8 mouse cellular contexts compared by ENCODE assay signal in genomic region chr9:110994716-110995172, GRCm38 (mm10). TPM values are rescaled to one million over a fixed set of nuclear protein-coding genes. Genes with fewer than 3 reads are reported as not detected.
A peak's percentile ranks its signal among the peaks of the same experiment; 100 is the strongest.
DNase-seq lines count a peak whose midpoint lies in the region; ATAC-seq lines count a peak whose summit lies in the region.

No protein-coding gene starts in this region.

- DNase-seq in B cell, adult 2 months = peak; percentile 74 to 76
- DNase-seq in brain, adult 2 months (ENCODE audit: low read depth, low spot score) = peak; percentile 94
- DNase-seq in liver = peak; percentile 85

- H3K9me3 ChIP-seq in heart, embryonic 11.5 days (replicated peaks; ENCODE audit: control insufficient read depth, low read length) = no peaks in the 10 kb centered on the region
- H3K9me3 ChIP-seq in kidney, embryonic 16.5 days (ENCODE audit: low read length) = no peaks in the 10 kb centered on the region
- H3K9me3 ChIP-seq in stomach, embryonic 14.5 days (ENCODE audit: control insufficient read depth, low read depth, low read length) = no peaks in the 10 kb centered on the region

- 9% methylated on average over 13 of the region's 13 CpGs for WGBS in heart, embryonic 11.5 days (ENCODE audit: insufficient replicate concordance)
- WGBS in kidney, embryonic 16.5 days = 7% methylated on average over 13 of the region's 13 CpGs
- 7% methylated on average over 13 of the region's 13 CpGs for WGBS in stomach, embryonic 14.5 days

- H3K4me3 ChIP-seq in heart, embryonic 11.5 days (ENCODE audit: low read depth, low read length) = peak overlapping the region; percentile 39
- peak overlapping the region; percentile 45 for H3K4me3 ChIP-seq in kidney, embryonic 16.5 days (ENCODE audit: low read length)
- H3K4me3 ChIP-seq in stomach, embryonic 14.5 days (ENCODE audit: low read depth, low read length) = peak overlapping the region; percentile 32

- H3K27ac ChIP-seq in heart, embryonic 11.5 days (ENCODE audit: low read depth, low read length) = peak overlapping the region; percentile 29; the same call in 1 of the 2 replicates
- peak overlapping the region; percentile 8; the same call in 1 of the 2 replicates for H3K27ac ChIP-seq in kidney, embryonic 16.5 days (ENCODE audit: low read length)
- H3K27ac ChIP-seq in stomach, embryonic 14.5 days (ENCODE audit: low read length) = no peak overlapping the region

- peak overlapping the region; percentile 67 for H3K4me2 ChIP-seq in heart, embryonic 11.5 days
- peak overlapping the region; percentile 56 for H3K4me2 ChIP-seq in kidney, embryonic 16.5 days (replicated peaks; ENCODE audit: low read depth, low read length)
- peak overlapping the region; percentile 38 for H3K4me2 ChIP-seq in stomach, embryonic 14.5 days (replicated peaks; ENCODE audit: low read depth, low read length)

- H3K36me3 ChIP-seq in heart, embryonic 11.5 days (ENCODE audit: control insufficient read depth, insufficient read depth, low read length) = no peaks in the 10 kb centered on the region
- no peaks in the 10 kb centered on the region for H3K36me3 ChIP-seq in kidney, embryonic 16.5 days (ENCODE audit: insufficient read depth, low read length)
- no peaks in the 10 kb centered on the region for H3K36me3 ChIP-seq in stomach, embryonic 14.5 days (ENCODE audit: control insufficient read depth, insufficient read depth, low read length)

- peak; percentile 84 for ATAC-seq in erythroblast, adult 5-6 weeks (replicated peaks; ENCODE audit: low FRiP score, poor library complexity, severe bottlenecking)
- peak; percentile 81 for ATAC-seq in heart, embryonic 11.5 days (replicated peaks; ENCODE audit: insufficient number of reproducible peaks, low FRiP score, low TSS enrichment)
- peak; percentile 93 for ATAC-seq in kidney, embryonic 16.5 days (ENCODE audit: low FRiP score, low TSS enrichment)
- peak; percentile 79 for ATAC-seq in monocyte, adult 5-6 weeks (replicated peaks; ENCODE audit: insufficient number of reproducible peaks, low FRiP score, low TSS enrichment, poor library complexity, severe bottlenecking)
- peak; percentile 85 for ATAC-seq in stomach, embryonic 14.5 days (ENCODE audit: insufficient number of reproducible peaks, insufficient read depth, low FRiP score, low read depth)

- no peaks in the 10 kb centered on the region; the same call in 1 of the 2 replicates for H3K4me1 ChIP-seq in heart, embryonic 11.5 days (ENCODE audit: control insufficient read depth, insufficient read depth, low read length)
- H3K4me1 ChIP-seq in kidney, embryonic 16.5 days (ENCODE audit: insufficient read depth, low read length) = no peaks in the 10 kb centered on the region
- no peaks in the 10 kb centered on the region for H3K4me1 ChIP-seq in stomach, embryonic 14.5 days (ENCODE audit: control insufficient read depth, insufficient read depth, low read length)

- no peaks in the 10 kb centered on the region for H3K27me3 ChIP-seq in heart, embryonic 11.5 days (ENCODE audit: control insufficient read depth, insufficient read depth, low read length)
- H3K27me3 ChIP-seq in kidney, embryonic 16.5 days (ENCODE audit: insufficient read depth, low read length) = no peaks in the 10 kb centered on the region
- H3K27me3 ChIP-seq in stomach, embryonic 14.5 days (ENCODE audit: control insufficient read depth, insufficient read depth, low read length) = no peaks in the 10 kb centered on the region

- peak overlapping the region; percentile 69 for H3K9ac ChIP-seq in heart, embryonic 11.5 days (ENCODE audit: low read depth, low read length)
- peak overlapping the region; percentile 50 for H3K9ac ChIP-seq in kidney, embryonic 16.5 days (replicated peaks; ENCODE audit: low read length)
- H3K9ac ChIP-seq in stomach, embryonic 14.5 days (replicated peaks; ENCODE audit: low read depth, low read length) = no peak overlapping the region; the same call in 1 of the 2 replicates

RNA-seq across cellular contexts. Expression of gene Rtp3, which starts 4.4 kb away (rescaled TPM):
- total RNA-seq in erythroblast, adult 5-6 weeks (2015; ENCODE audit: low replicate concordance) = not detected in 2 replicates
- total RNA-seq in erythroblast, adult 5-6 weeks (2017; ENCODE audit: low replicate concordance) = not detected in 2 replicates
- 0.14 and 0.29 TPM in 2 replicates for polyA plus RNA-seq in heart, embryonic 11.5 days (2014; fragmentation: Nextera tagmentation; extraction: Ambion mirVana)
- 0.44 and 1.2 TPM in 2 replicates for polyA plus RNA-seq in kidney, embryonic 16.5 days (2015; fragmentation: Nextera tagmentation; extraction: Ambion mirVana)
- total RNA-seq in monocyte, adult 5-6 weeks (2017) = not detected in 3 replicates
- polyA plus RNA-seq in stomach, embryonic 14.5 days (2014; fragmentation: Nextera tagmentation; extraction: Ambion mirVana) = 0.38 TPM in 1 of 2 replicates, not detected in the other

RNA-seq across cellular contexts. Expression of gene Ltf, which starts 24.3 kb away (rescaled TPM):
- total RNA-seq in erythroblast, adult 5-6 weeks (2015; ENCODE audit: low replicate concordance) = 948 and 1,023 TPM in 2 replicates
- 738 and 893 TPM in 2 replicates for total RNA-seq in erythroblast, adult 5-6 weeks (2017; ENCODE audit: low replicate concordance)
- 0.68 and 0.72 TPM in 2 replicates for polyA plus RNA-seq in heart, embryonic 11.5 days (2014; fragmentation: Nextera tagmentation; extraction: Ambion mirVana)
- polyA plus RNA-seq in kidney, embryonic 16.5 days (2015; fragmentation: Nextera tagmentation; extraction: Ambion mirVana) = 1.8 and 3.1 TPM in 2 replicates
- total RNA-seq in monocyte, adult 5-6 weeks (2017) = 0.39 to 1.6 TPM in 2 of 3 replicates, not detected in the other
- 2.2 and 3.1 TPM in 2 replicates for polyA plus RNA-seq in stomach, embryonic 14.5 days (2014; fragmentation: Nextera tagmentation; extraction: Ambion mirVana)

RNA-seq across cellular contexts. Expression of gene Lrrc2, which starts 43.4 kb away (rescaled TPM):
- not detected in 2 replicates for total RNA-seq in erythroblast, adult 5-6 weeks (2015; ENCODE audit: low replicate concordance)
- 0.42 TPM in 1 of 2 replicates, not detected in the other for total RNA-seq in erythroblast, adult 5-6 weeks (2017; ENCODE audit: low replicate concordance)
- 2.0 and 2.1 TPM in 2 replicates for polyA plus RNA-seq in heart, embryonic 11.5 days (2014; fragmentation: Nextera tagmentation; extraction: Ambion mirVana)
- 0.18 and 0.21 TPM in 2 replicates for polyA plus RNA-seq in kidney, embryonic 16.5 days (2015; fragmentation: Nextera tagmentation; extraction: Ambion mirVana)
- total RNA-seq in monocyte, adult 5-6 weeks (2017) = not detected in 3 replicates
- polyA plus RNA-seq in stomach, embryonic 14.5 days (2014; fragmentation: Nextera tagmentation; extraction: Ambion mirVana) = not detected in 2 replicates

RNA-seq across cellular contexts. Expression of gene Tdgf1, which starts 48.8 kb away (rescaled TPM):
- total RNA-seq in erythroblast, adult 5-6 weeks (2015; ENCODE audit: low replicate concordance) = not detected in 2 replicates
- not detected in 2 replicates for total RNA-seq in erythroblast, adult 5-6 weeks (2017; ENCODE audit: low replicate concordance)
- not detected in 2 replicates for polyA plus RNA-seq in heart, embryonic 11.5 days (2014; fragmentation: Nextera tagmentation; extraction: Ambion mirVana)
- not detected in 2 replicates for polyA plus RNA-seq in kidney, embryonic 16.5 days (2015; fragmentation: Nextera tagmentation; extraction: Ambion mirVana)
- total RNA-seq in monocyte, adult 5-6 weeks (2017) = not detected in 3 replicates
- polyA plus RNA-seq in stomach, embryonic 14.5 days (2014; fragmentation: Nextera tagmentation; extraction: Ambion mirVana) = not detected in 2 replicates
